Mouse (Mus musculus): ENCODE measurements at regions not wholly inside any gene's neighbourhood (a gene's known extent, or its start where the extent isn't known, plus 50 kb on each side); places are given as distances from the start of the nearest gene placed in this dataset.
A peak's percentile ranks its signal among the peaks of the same experiment; 100 is the strongest.

DNA sequence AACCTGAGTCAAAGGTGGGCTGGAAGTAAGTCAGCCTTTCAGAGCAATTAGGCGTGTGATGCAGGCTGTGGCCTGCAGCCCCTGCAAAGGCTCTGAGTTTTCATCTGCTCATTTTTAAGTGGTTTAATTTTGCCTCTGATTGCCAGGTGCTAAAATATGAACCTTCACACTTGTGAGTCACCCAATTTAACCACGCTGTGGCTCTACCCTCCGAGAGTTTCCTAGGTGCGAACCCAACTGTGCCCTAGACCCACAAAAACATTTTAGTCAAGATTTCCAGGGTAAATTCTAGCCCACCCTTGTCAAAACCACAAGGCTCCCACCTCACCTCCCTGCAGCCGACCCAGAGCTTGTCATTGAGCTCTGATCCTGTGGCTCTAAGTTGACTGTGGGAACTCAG is 103.3 kb upstream of the Eomes start:
- TF ChIP-seq CTCF (IDR thresholded peaks at IDR 0.05; ENCODE audit: low read depth, low read length) (no peak), POLR2A (IDR thresholded peaks at IDR 0.05; ENCODE audit: insufficient read depth, low read length) (no peak), EP300 (IDR thresholded peaks at IDR 0.05; ENCODE audit: insufficient read depth, low read depth, low read length) (no peak)
- Histone ChIP-seq H3K4me1 (ENCODE audit: control insufficient read depth, insufficient read depth, low read length) (no peaks in the 10 kb centered on the region), H3K9ac (ENCODE audit: low read depth, poor library complexity, severe bottlenecking) (no peak overlapping the region)

DNA sequence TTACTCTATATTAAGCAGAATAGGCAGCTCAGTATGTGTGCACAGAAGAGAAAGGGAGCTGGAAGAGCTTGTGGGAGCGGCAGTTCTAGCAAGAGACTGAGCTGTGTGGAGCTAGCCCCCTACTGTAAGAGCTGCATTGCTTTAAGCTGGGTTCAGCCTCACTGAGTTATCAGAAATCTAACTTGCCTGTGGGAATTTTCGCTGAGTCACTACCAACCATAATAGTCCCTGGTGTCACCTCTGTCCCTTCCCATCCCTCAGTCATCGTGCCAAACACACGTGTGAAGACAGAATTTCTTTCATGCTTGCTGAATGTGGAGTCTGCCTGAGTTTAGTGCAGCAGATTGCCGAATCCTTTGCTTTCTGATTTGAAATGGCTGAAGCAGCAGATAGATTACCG is 99.0 kb upstream of the Eomes start:
- H3K9me3 ChIP-seq (replicated peaks; ENCODE audit: control insufficient read depth, insufficient read depth, low read length, poor library complexity, severe bottlenecking), result no peaks in the 10 kb centered on the region
- no peaks in the 10 kb centered on the region for H3K4me1 ChIP-seq (ENCODE audit: control insufficient read depth, insufficient read depth, low read length)
- H3K4me3 ChIP-seq (ENCODE audit: low read depth, low read length), result no peak overlapping the region
- no peak for TF ChIP-seq POLR2A (IDR thresholded peaks at IDR 0.05; ENCODE audit: insufficient read depth, low read length)
- TF ChIP-seq CTCF (IDR thresholded peaks at IDR 0.05; ENCODE audit: low read depth, low read length), result no peak
- no peak for TF ChIP-seq EP300 (IDR thresholded peaks at IDR 0.05; ENCODE audit: insufficient read depth, low read depth, low read length)
- no peak overlapping the region for H3K27ac ChIP-seq (ENCODE audit: insufficient read depth, low read length)
- no peaks in the 10 kb centered on the region for H3K27me3 ChIP-seq (ENCODE audit: control insufficient read depth, insufficient read depth, low read length, poor library complexity, severe bottlenecking)
- no peak overlapping the region for H3K9ac ChIP-seq (ENCODE audit: low read depth, poor library complexity, severe bottlenecking)
- H3K36me3 ChIP-seq (ENCODE audit: control insufficient read depth, insufficient read depth, low read length, poor library complexity, severe bottlenecking), result no peaks in the 10 kb centered on the region

More for the DNA sequence above, 103.3 kb upstream of the Eomes start:
- H3K9me3 ChIP-seq (replicated peaks; ENCODE audit: control insufficient read depth, insufficient read depth, low read length, poor library complexity, severe bottlenecking), result no peaks in the 10 kb centered on the region
- no peaks in the 10 kb centered on the region for H3K27me3 ChIP-seq (ENCODE audit: control insufficient read depth, insufficient read depth, low read length, poor library complexity, severe bottlenecking)
- no peak overlapping the region for H3K4me3 ChIP-seq (ENCODE audit: low read depth, low read length)
- no peak overlapping the region for H3K27ac ChIP-seq (ENCODE audit: insufficient read depth, low read length)
- H3K36me3 ChIP-seq (ENCODE audit: control insufficient read depth, insufficient read depth, low read length, poor library complexity, severe bottlenecking), result no peaks in the 10 kb centered on the region

DNA sequence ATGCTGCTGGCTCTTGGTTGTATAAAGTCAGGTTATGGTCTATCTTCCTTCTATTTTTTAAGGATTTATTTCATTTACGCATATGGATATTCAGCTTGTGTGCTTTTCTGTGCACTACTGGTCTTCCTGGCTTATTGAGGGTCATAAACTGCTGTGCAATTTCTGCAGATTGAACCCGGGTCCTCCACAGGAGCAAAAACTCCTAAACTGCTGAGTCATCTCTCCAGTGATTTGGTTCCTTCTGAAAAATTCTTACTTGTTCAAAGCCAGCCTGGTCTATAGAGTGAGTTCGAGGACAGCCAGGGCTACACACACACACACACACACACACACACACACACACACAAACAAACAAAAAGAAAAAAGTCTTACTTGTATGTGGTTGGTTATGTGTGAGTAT is 95.5 kb upstream of the Eomes start:
- H3K4me3 ChIP-seq (ENCODE audit: low read depth, low read length), result no peak overlapping the region
- H3K27me3 ChIP-seq (ENCODE audit: control insufficient read depth, insufficient read depth, low read length, poor library complexity, severe bottlenecking), result no peaks in the 10 kb centered on the region
- H3K9me3 ChIP-seq (replicated peaks; ENCODE audit: control insufficient read depth, insufficient read depth, low read length, poor library complexity, severe bottlenecking), result no peaks in the 10 kb centered on the region
- H3K27ac ChIP-seq (ENCODE audit: insufficient read depth, low read length), result no peak overlapping the region
- no peak for TF ChIP-seq EP300 (IDR thresholded peaks at IDR 0.05; ENCODE audit: insufficient read depth, low read depth, low read length)
- no peak for TF ChIP-seq CTCF (IDR thresholded peaks at IDR 0.05; ENCODE audit: low read depth, low read length)
- TF ChIP-seq POLR2A (IDR thresholded peaks at IDR 0.05; ENCODE audit: insufficient read depth, low read length), result no peak
- H3K4me1 ChIP-seq (ENCODE audit: control insufficient read depth, insufficient read depth, low read length), result no peaks in the 10 kb centered on the region
- no peaks in the 10 kb centered on the region for H3K36me3 ChIP-seq (ENCODE audit: control insufficient read depth, insufficient read depth, low read length, poor library complexity, severe bottlenecking)
- H3K9ac ChIP-seq (ENCODE audit: low read depth, poor library complexity, severe bottlenecking), result no peak overlapping the region

DNA sequence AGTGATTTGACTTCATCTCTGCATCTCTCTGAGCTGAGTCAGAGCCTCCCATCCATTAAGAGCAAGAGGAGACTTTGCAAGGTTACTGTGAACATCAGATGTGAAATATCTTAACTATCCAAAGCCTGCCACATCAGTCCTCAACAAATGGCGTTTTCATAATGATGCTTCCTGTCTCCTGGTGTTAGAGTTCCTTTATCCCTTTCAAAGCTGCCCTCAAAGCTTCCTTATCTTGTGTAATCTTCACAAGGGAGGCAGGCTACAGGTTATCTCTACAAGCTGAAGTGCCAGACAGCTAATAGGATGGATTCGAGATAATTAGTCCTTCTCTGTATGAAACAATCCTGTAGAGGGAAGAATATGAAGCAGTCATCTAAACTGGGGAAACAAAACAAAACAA is 93.4 kb upstream of the Eomes start:
- H3K27ac ChIP-seq (ENCODE audit: insufficient read depth, low read length), result no peak overlapping the region
- no peak overlapping the region for H3K9ac ChIP-seq (ENCODE audit: low read depth, poor library complexity, severe bottlenecking)
- no peaks in the 10 kb centered on the region for H3K9me3 ChIP-seq (replicated peaks; ENCODE audit: control insufficient read depth, insufficient read depth, low read length, poor library complexity, severe bottlenecking)
- no peaks in the 10 kb centered on the region for H3K4me1 ChIP-seq (ENCODE audit: control insufficient read depth, insufficient read depth, low read length)
- H3K36me3 ChIP-seq (ENCODE audit: control insufficient read depth, insufficient read depth, low read length, poor library complexity, severe bottlenecking), result no peaks in the 10 kb centered on the region
- H3K27me3 ChIP-seq (ENCODE audit: control insufficient read depth, insufficient read depth, low read length, poor library complexity, severe bottlenecking), result no peaks in the 10 kb centered on the region
- TF ChIP-seq CTCF (IDR thresholded peaks at IDR 0.05; ENCODE audit: low read depth, low read length), result no peak
- no peak for TF ChIP-seq POLR2A (IDR thresholded peaks at IDR 0.05; ENCODE audit: insufficient read depth, low read length)
- no peak for TF ChIP-seq EP300 (IDR thresholded peaks at IDR 0.05; ENCODE audit: insufficient read depth, low read depth, low read length)
- H3K4me3 ChIP-seq (ENCODE audit: low read depth, low read length), result no peak overlapping the region

DNA sequence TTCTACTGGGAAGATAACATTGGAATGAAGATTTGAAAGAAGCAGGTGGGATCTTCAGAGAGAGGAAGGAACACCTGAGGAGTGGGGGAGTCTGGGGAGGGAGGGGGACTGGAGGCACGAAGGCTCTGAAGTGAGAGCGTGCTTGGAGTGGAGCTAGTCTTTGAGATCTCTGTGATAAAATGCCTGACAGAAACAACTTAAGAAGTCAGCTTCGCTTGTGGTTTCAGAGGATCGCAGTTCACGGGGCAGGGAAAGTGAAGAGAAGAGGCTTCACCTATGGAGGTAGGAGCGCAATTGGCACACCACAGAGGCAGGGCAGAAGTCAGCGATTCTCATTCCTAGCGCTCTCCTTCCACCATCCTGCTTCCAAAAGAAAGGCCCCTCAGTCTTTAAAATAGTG is 90.4 kb upstream of the Eomes start:
- Histone ChIP-seq H3K9ac (ENCODE audit: low read depth, poor library complexity, severe bottlenecking) (no peak overlapping the region), H3K9me3 (replicated peaks; ENCODE audit: control insufficient read depth, insufficient read depth, low read length, poor library complexity, severe bottlenecking) (no peaks in the 10 kb centered on the region), H3K36me3 (ENCODE audit: control insufficient read depth, insufficient read depth, low read length, poor library complexity, severe bottlenecking) (no peaks in the 10 kb centered on the region), H3K27ac (ENCODE audit: insufficient read depth, low read length) (no peak overlapping the region), H3K4me3 (ENCODE audit: low read depth, low read length) (no peak overlapping the region), H3K27me3 (ENCODE audit: control insufficient read depth, insufficient read depth, low read length, poor library complexity, severe bottlenecking) (no peaks in the 10 kb centered on the region), H3K4me1 (ENCODE audit: control insufficient read depth, insufficient read depth, low read length) (peaks cover 3% of the 10 kb centered on the region)
- TF ChIP-seq POLR2A (IDR thresholded peaks at IDR 0.05; ENCODE audit: insufficient read depth, low read length) (no peak), EP300 (IDR thresholded peaks at IDR 0.05; ENCODE audit: insufficient read depth, low read depth, low read length) (no peak), CTCF (IDR thresholded peaks at IDR 0.05; ENCODE audit: low read depth, low read length) (no peak)

DNA sequence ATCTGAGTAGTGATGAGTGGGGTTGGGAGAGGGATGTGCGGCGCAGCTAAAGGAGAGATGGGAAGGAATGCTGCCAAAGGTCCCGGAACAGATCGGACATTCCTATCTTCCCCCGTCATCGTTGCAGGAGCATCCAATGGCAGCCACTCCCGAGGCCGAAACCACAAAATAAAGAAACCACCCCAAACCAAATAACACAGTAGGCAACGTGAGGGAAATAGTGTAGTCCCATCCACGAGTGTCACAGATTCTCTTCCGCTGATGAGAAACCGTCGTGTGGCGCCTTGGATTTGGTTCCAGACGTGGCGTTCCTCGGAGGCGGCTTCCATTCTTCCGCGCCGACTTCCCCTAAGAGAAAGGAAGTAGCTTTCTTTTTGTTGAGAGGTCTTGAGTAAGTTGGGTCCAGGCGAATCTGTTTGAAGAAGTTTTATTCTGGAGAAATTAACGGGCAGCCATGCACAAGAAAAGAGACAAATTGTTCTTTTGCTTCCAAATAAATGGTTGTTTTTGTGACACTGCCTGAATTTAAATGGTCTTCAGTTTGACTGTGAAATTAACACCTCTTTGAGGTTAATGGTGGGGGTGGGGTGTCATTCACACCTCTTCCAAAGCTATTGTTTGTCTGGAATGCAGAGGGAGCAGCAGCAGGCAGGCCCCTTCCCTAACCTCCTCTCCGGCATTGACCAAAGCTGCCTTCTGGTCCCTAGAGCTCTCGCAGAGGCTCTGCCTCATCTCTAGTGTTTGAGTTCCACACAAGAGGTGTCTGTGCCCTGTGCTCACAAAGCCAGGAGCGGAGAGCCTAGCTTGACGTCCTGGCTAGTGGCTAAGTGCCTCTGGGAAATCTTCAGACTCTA is 88.3 kb upstream of the Eomes start:
- no peak overlapping the region for H3K27ac ChIP-seq (ENCODE audit: insufficient read depth, low read length)
- H3K36me3 ChIP-seq (ENCODE audit: control insufficient read depth, insufficient read depth, low read length, poor library complexity, severe bottlenecking), result no peaks in the 10 kb centered on the region
- TF ChIP-seq EP300 (IDR thresholded peaks at IDR 0.05; ENCODE audit: insufficient read depth, low read depth, low read length) (peak; percentile 94), CTCF (IDR thresholded peaks at IDR 0.05; ENCODE audit: low read depth, low read length) (no peak)
- no peaks in the 10 kb centered on the region for H3K9me3 ChIP-seq (replicated peaks; ENCODE audit: control insufficient read depth, insufficient read depth, low read length, poor library complexity, severe bottlenecking)
- peaks cover 3% of the 10 kb centered on the region for H3K4me1 ChIP-seq (ENCODE audit: control insufficient read depth, insufficient read depth, low read length)
- H3K27me3 ChIP-seq (ENCODE audit: control insufficient read depth, insufficient read depth, low read length, poor library complexity, severe bottlenecking), result no peaks in the 10 kb centered on the region
- H3K9ac ChIP-seq (ENCODE audit: low read depth, poor library complexity, severe bottlenecking), result no peak overlapping the region
- H3K4me3 ChIP-seq (ENCODE audit: low read depth, low read length), result peak overlapping the region; percentile 11; the same call in 1 of the 2 replicates
